Mouse (Mus musculus) C2C12 (cell line): ENCODE measurements at regions not wholly inside any gene's neighbourhood (a gene's known extent, or its start where the extent isn't known, plus 50 kb on each side); places are given as distances from the start of the nearest gene placed in this dataset.

Experiments
- H3K27me3 ChIP-seq: one replicate; pipeline ENCODE4 v1.6.1; 2011; ENCODE audit not compliant: control insufficient read depth, insufficient read depth, insufficient read length
- H3K36me3 ChIP-seq: one replicate; pipeline ENCODE4 v1.6.1; 2011; ENCODE audit not compliant: control insufficient read depth, insufficient read depth
- H3K4me3 ChIP-seq: one replicate; pipeline ENCODE4 v1.5.1; 2011; ENCODE audit warnings: mild to moderate bottlenecking, control low read depth; ENCODE audit not compliant: poor library complexity, insufficient read depth, severe bottlenecking
- H3K79me2 ChIP-seq: one replicate; pipeline ENCODE4 v1.6.1; 2011; ENCODE audit not compliant: control insufficient read depth, insufficient read depth
- H3K79me3 ChIP-seq: one replicate; pipeline ENCODE4 v1.6.1; 2011; ENCODE audit warnings: low read depth, control low read depth
- H3ac ChIP-seq: one replicate; pipeline ENCODE3; 2011; ENCODE audit warnings: low read depth; ENCODE audit not compliant: control insufficient read depth, insufficient read length
- CEBPB ChIP-seq: IDR thresholded peaks from one replicate; pipeline ENCODE4 v1.6.1; 2011; ENCODE audit warnings: low read depth, mild to moderate bottlenecking, control low read depth, moderate library complexity
- CTCF ChIP-seq: IDR thresholded peaks from one replicate; pipeline ENCODE4 v1.5.1; 2011; ENCODE audit not compliant: control insufficient read depth, insufficient read depth, insufficient read length
- FOSL1 ChIP-seq: IDR thresholded peaks from one replicate; pipeline ENCODE4 v1.8.0; 2011; ENCODE audit warnings: mild to moderate bottlenecking, low read length; ENCODE audit not compliant: poor library complexity, insufficient read depth, severe bottlenecking
- MAX ChIP-seq: IDR thresholded peaks from one replicate; pipeline ENCODE4 v1.6.1; 2011; ENCODE audit warnings: mild to moderate bottlenecking, control low read depth
- MYOD1 ChIP-seq: IDR thresholded peaks from one replicate; pipeline ENCODE4 v1.6.1; 2011; ENCODE audit warnings: low read depth; ENCODE audit not compliant: control insufficient read depth, insufficient read length
- MYOG ChIP-seq: IDR thresholded peaks from one replicate; pipeline ENCODE4 v1.6.1; 2011; ENCODE audit not compliant: control insufficient read depth, insufficient read length; ENCODE audit errors: extremely low read depth
- USF1 ChIP-seq: IDR thresholded peaks from one replicate; pipeline ENCODE4 v1.6.1; 2011; ENCODE audit warnings: low read depth, mild to moderate bottlenecking, control low read depth, moderate library complexity

GRCm38 (mm10) chr5:52051383-52052071 is 138.8 kb downstream of the Dhx15 start:
- Histone ChIP-seq H3K79me2 (no peaks in the 10 kb centered on the region), H3K79me3 (no peaks in the 10 kb centered on the region), H3K27me3 (no peaks in the 10 kb centered on the region), H3K4me3 (no peak overlapping the region), H3K36me3 (no peaks in the 10 kb centered on the region), H3ac (no peak overlapping the region)
- TF ChIP-seq FOSL1 (no peak), MAX (no peak), CEBPB (no peak), MYOD1 (no peak), CTCF (no peak), USF1 (no peak), MYOG (no peak)

- no peaks in the 10 kb centered on the region for H3K27me3 ChIP-seq
- no peaks in the 10 kb centered on the region for H3K79me2 ChIP-seq
- H3ac ChIP-seq = no peak overlapping the region
- no peak overlapping the region for H3K4me3 ChIP-seq
- H3K36me3 ChIP-seq = no peaks in the 10 kb centered on the region
- no peaks in the 10 kb centered on the region for H3K79me3 ChIP-seq
- TF ChIP-seq CEBPB (no peak), FOSL1 (no peak), USF1 (no peak), MYOG (no peak), MAX (no peak)
Measured at GRCm38 (mm10) chr5:52048790-52049189, 141.5 kb downstream of the Dhx15 start.

GRCm38 (mm10) chr5:52046704-52047103 is 143.6 kb downstream of the Dhx15 start:
- Histone ChIP-seq H3K79me2 (no peaks in the 10 kb centered on the region), H3K36me3 (no peaks in the 10 kb centered on the region), H3K4me3 (no peak overlapping the region), H3K79me3 (no peaks in the 10 kb centered on the region), H3ac (no peak overlapping the region), H3K27me3 (no peaks in the 10 kb centered on the region)
- TF ChIP-seq MAX (no peak), CTCF (no peak), CEBPB (no peak), MYOD1 (no peak), MYOG (no peak), FOSL1 (no peak), USF1 (no peak)

GRCm38 (mm10) chr5:52044101-52044500 is 146.2 kb downstream of the Dhx15 start:
- Histone ChIP-seq H3K79me2 (no peaks in the 10 kb centered on the region), H3K79me3 (no peaks in the 10 kb centered on the region)

GRCm38 (mm10) chr5:52041447-52041846 is 148.9 kb downstream of the Dhx15 start:
- no peaks in the 10 kb centered on the region for H3K79me3 ChIP-seq
- no peaks in the 10 kb centered on the region for H3K79me2 ChIP-seq
- no peaks in the 10 kb centered on the region for H3K36me3 ChIP-seq
- no peaks in the 10 kb centered on the region for H3K27me3 ChIP-seq
- H3ac ChIP-seq = no peak overlapping the region
- no peak for TF ChIP-seq MYOG
- no peak overlapping the region for H3K4me3 ChIP-seq

More at GRCm38 (mm10) chr5:52044101-52044500, 146.2 kb downstream of the Dhx15 start:
- no peaks in the 10 kb centered on the region for H3K36me3 ChIP-seq
- no peak overlapping the region for H3ac ChIP-seq
- TF ChIP-seq MYOG (no peak), USF1 (no peak), MAX (no peak), MYOD1 (no peak)
- no peaks in the 10 kb centered on the region for H3K27me3 ChIP-seq
- H3K4me3 ChIP-seq = no peak overlapping the region

- no peaks in the 10 kb centered on the region for H3K79me3 ChIP-seq
Measured at GRCm38 (mm10) chr5:52040427-52041312, 149.6 kb downstream of the Dhx15 start.

More at GRCm38 (mm10) chr5:52040427-52041312, 149.6 kb downstream of the Dhx15 start:
- H3K36me3 ChIP-seq = no peaks in the 10 kb centered on the region
- H3ac ChIP-seq = no peak overlapping the region
- no peaks in the 10 kb centered on the region for H3K79me2 ChIP-seq
- H3K4me3 ChIP-seq = no peak overlapping the region
- H3K27me3 ChIP-seq = no peaks in the 10 kb centered on the region
- no peak for TF ChIP-seq USF1
- TF ChIP-seq MAX = no peak
- TF ChIP-seq MYOD1 = no peak
- TF ChIP-seq CTCF = no peak
- no peak for TF ChIP-seq FOSL1
- no peak for TF ChIP-seq MYOG
